Mouse (Mus musculus) G1E (cell line): ENCODE measurements around the gene Cdc42bpg. TPM values are rescaled to one million over a fixed set of nuclear protein-coding genes. Genes with fewer than 3 reads are reported as not detected.

Source experiments
- ATAC-seq: 2 replicates; pipeline ENCODE4 v1.8.0; 2016; ENCODE audit warnings: mild to moderate bottlenecking; ENCODE audit not compliant: insufficient number of reproducible peaks, poor library complexity, low FRiP score, severe bottlenecking; ENCODE audit errors: extremely low read depth
- DNase-seq: peaks from one replicate; pipeline ENCODE4 v3.0.0; 2012; ENCODE audit warnings: low spot score
- H3K27me3 ChIP-seq: 2 replicates; pipeline ENCODE4 v1.6.1; 2012; ENCODE audit warnings: mild to moderate bottlenecking, low read length, inconsistent platforms; ENCODE audit not compliant: insufficient read depth
- H3K36me3 ChIP-seq: replicated peaks from 2 replicates; pipeline ENCODE3; 2012; ENCODE audit warnings: mild to moderate bottlenecking, inconsistent platforms
- H3K4me1 ChIP-seq: 2 replicates; pipeline ENCODE4 v1.6.1; 2012; ENCODE audit warnings: low read depth, low read length, inconsistent platforms, mixed read lengths; ENCODE audit not compliant: insufficient read depth
- H3K4me3 ChIP-seq: 2 replicates; pipeline ENCODE4 v1.5.1; 2012; ENCODE audit warnings: low read depth, mild to moderate bottlenecking, inconsistent platforms, low read length, moderate library complexity, mixed read lengths
- H3K9me3 ChIP-seq: replicated peaks from 2 replicates; pipeline ENCODE4 v1.6.1; 2012; ENCODE audit warnings: inconsistent platforms
- CTCF ChIP-seq: IDR thresholded peaks from 2 replicates; pipeline ENCODE4 v1.5.1; 2012; ENCODE audit warnings: low read depth, low read length, inconsistent platforms, mixed read lengths
- GATA1 ChIP-seq: IDR thresholded peaks from 2 replicates; pipeline ENCODE4 v1.6.1; 2012; ENCODE audit warnings: borderline replicate concordance, low read length, inconsistent platforms, mixed read lengths
- GATA2 ChIP-seq: IDR thresholded peaks from 2 replicates; pipeline ENCODE4 v1.6.1; 2012; ENCODE audit warnings: low read depth, low read length, inconsistent platforms, borderline replicate concordance
- POLR2AphosphoS5 ChIP-seq: IDR thresholded peaks from 2 replicates; pipeline ENCODE4 v1.6.1; 2012; ENCODE audit warnings: low read depth, low read length, inconsistent platforms; ENCODE audit not compliant: insufficient replicate concordance
- TAL1 ChIP-seq: conservative IDR thresholded peaks from 2 replicates; pipeline ENCODE4 v1.6.1; 2012; ENCODE audit warnings: low read depth, low read length, inconsistent platforms, mixed read lengths
- polyA plus RNA-seq: library from polyadenylated mRNA; stranded (reverse); fragments of >175 nt; gene quantifications from 2 replicates; pipeline ENCODE4 v1.2.3, GENCODE M21; 2012
- total RNA-seq, 2 experiments: library from RNA; stranded (forward) in 1 of 2; stranded (reverse) in 1 of 2; fragments of 200-1000 nt in 1 of 2; fragments of >200 nt in 1 of 2; fragmentation: Nextera tagmentation in 1 of 2; gene quantifications; 2 replicates each; pipeline ENCODE4 v1.2.3; 2014 to 2017

Cdc42bpg gene
- total and polyA plus RNA-seq, 3 experiments: 2.0 to 14.1 (median 5.0) TPM

- peaks cover 79% of the 10 kb centered on the region for H3K36me3 ChIP-seq
These were observed 33.7 kb downstream of the Cdc42bpg start for GRCm38 (mm10) chr19:6339890-6340504.

GRCm38 (mm10) chr19:6340524-6341452, 34.5 kb downstream of the Cdc42bpg start, which contains the start of gene Map4k2:
TSS of gene Map4k2 (plus strand) at chr19:6341135.
- ATAC-seq (peak; percentile 66), DNase-seq (peak; percentile 91)
- peaks cover 87% of the 10 kb centered on the region for H3K36me3 ChIP-seq

More at GRCm38 (mm10) chr19:6339890-6340504, 33.7 kb downstream of the Cdc42bpg start:
- ATAC-seq: no peak
- DNase-seq: peak; percentile 6
- TF ChIP-seq CTCF (no peak), POLR2AphosphoS5 (no peak), TAL1 (no peak), GATA2 (no peak), GATA1 (no peak)
- Histone ChIP-seq H3K27me3 (no peaks in the 10 kb centered on the region), H3K9me3 (no peaks in the 10 kb centered on the region), H3K4me3 (no peak overlapping the region; the same call in 1 of the 2 replicates), H3K4me1 (peaks cover 66% of the 10 kb centered on the region)

GRCm38 (mm10) chr19:6341453-6342077, 35.3 kb downstream of the Cdc42bpg start:
- peak overlapping the region; percentile 80 for H3K4me3 ChIP-seq
- DNase-seq (no peak), ATAC-seq (no peak)
- H3K36me3 ChIP-seq: peaks cover 90% of the 10 kb centered on the region
- peaks cover 55% of the 10 kb centered on the region for H3K4me1 ChIP-seq
- TF ChIP-seq CTCF (no peak), GATA1 (no peak), POLR2AphosphoS5 (no peak), GATA2 (no peak), TAL1 (no peak)
- H3K27me3 ChIP-seq: no peaks in the 10 kb centered on the region
- no peaks in the 10 kb centered on the region for H3K9me3 ChIP-seq

More at GRCm38 (mm10) chr19:6340524-6341452, 34.5 kb downstream of the Cdc42bpg start, which contains the start of gene Map4k2:
- Histone ChIP-seq H3K4me1 (peaks cover 63% of the 10 kb centered on the region), H3K4me3 (peak within 1 kb of the TSS; percentile 80), H3K27me3 (no peaks in the 10 kb centered on the region), H3K9me3 (no peaks in the 10 kb centered on the region)
- TF ChIP-seq GATA2 (no peak), TAL1 (no peak), POLR2AphosphoS5 (no peak), CTCF (no peak), GATA1 (no peak)

GRCm38 (mm10) chr19:6342276-6342933, 36.1 kb downstream of the Cdc42bpg start:
- Histone ChIP-seq H3K9me3 (no peaks in the 10 kb centered on the region), H3K4me3 (no peak overlapping the region), H3K36me3 (peaks cover 90% of the 10 kb centered on the region), H3K27me3 (no peaks in the 10 kb centered on the region), H3K4me1 (peaks cover 47% of the 10 kb centered on the region)
- TF ChIP-seq GATA2 (no peak), GATA1 (no peak), CTCF (no peak), TAL1 (no peak)
- DNase-seq (no peak), ATAC-seq (no peak)

- TF ChIP-seq GATA1 (no peak), GATA2 (no peak), CTCF (no peak), POLR2AphosphoS5 (no peak), TAL1 (no peak)
- DNase-seq (no peak), ATAC-seq (no peak)
- peaks cover 88% of the 10 kb centered on the region for H3K36me3 ChIP-seq
- no peaks in the 10 kb centered on the region for H3K9me3 ChIP-seq
- H3K4me3 ChIP-seq: no peak overlapping the region
- H3K27me3 ChIP-seq: no peaks in the 10 kb centered on the region
- H3K4me1 ChIP-seq: peaks cover 45% of the 10 kb centered on the region
These were observed 37.0 kb downstream of the Cdc42bpg start for GRCm38 (mm10) chr19:6343066-6343925.
